Comparison of ENCODE assay signal across 8 mouse cellular contexts in genomic region chr6:87790779-87791480, GRCm38 (mm10). TPM values are rescaled to one million over a fixed set of nuclear protein-coding genes. Genes with fewer than 3 reads are reported as not detected.
DNase-seq lines count a peak whose midpoint lies in the region; ATAC-seq lines count a peak whose summit lies in the region.

No protein-coding gene starts in this region.

- peaks cover 30% of the 10 kb centered on the region for H3K36me3 ChIP-seq in heart, embryonic 13.5 days
- peaks cover 93% of the 10 kb centered on the region for H3K36me3 ChIP-seq in erythroblast, embryonic 14.5 days (ENCODE audit: control insufficient read depth)
- peaks cover 65% of the 10 kb centered on the region for H3K36me3 ChIP-seq in liver, embryonic 13.5 days
- peaks cover 4% of the 10 kb centered on the region for H3K36me3 ChIP-seq in splenic B cell, adult 2 months (ENCODE audit: control insufficient read depth, insufficient read depth, low read length, poor library complexity, severe bottlenecking)
- peaks cover 9% of the 10 kb centered on the region; the same call in 1 of the 2 replicates for H3K36me3 ChIP-seq in midbrain, embryonic 15.5 days (replicated peaks)
- peaks cover 36% of the 10 kb centered on the region for H3K36me3 ChIP-seq in hindbrain, embryonic 13.5 days
- peaks cover 20% of the 10 kb centered on the region for H3K36me3 ChIP-seq in forebrain, embryonic 14.5 days (ENCODE audit: control insufficient read depth, insufficient read depth, low read length)

- ATAC-seq in heart, embryonic 13.5 days (ENCODE audit: extremely low read depth, insufficient number of reproducible peaks, low FRiP score, low TSS enrichment) = peak; percentile 37; the same call in 1 of the 2 replicates
- ATAC-seq in liver, embryonic 13.5 days (ENCODE audit: low read depth) = peak; percentile 95
- no peak for ATAC-seq in midbrain, embryonic 15.5 days (replicated peaks)
- no peak for ATAC-seq in hindbrain, embryonic 13.5 days (ENCODE audit: low FRiP score)
- ATAC-seq in forebrain, embryonic 14.5 days = no peak

- WGBS in heart, embryonic 13.5 days = 52% methylated on average over 7 of the region's 7 CpGs
- WGBS in liver, embryonic 13.5 days (ENCODE audit: insufficient replicate concordance) = 21% methylated on average over 7 of the region's 7 CpGs
- 79% methylated on average over 7 of the region's 7 CpGs for WGBS in midbrain, embryonic 15.5 days
- 82% methylated on average over 7 of the region's 7 CpGs for WGBS in hindbrain, embryonic 13.5 days
- WGBS in forebrain, embryonic 14.5 days = 84% methylated on average over 7 of the region's 7 CpGs

- H3K4me1 ChIP-seq in heart, embryonic 13.5 days = peaks cover 32% of the 10 kb centered on the region
- H3K4me1 ChIP-seq in erythroblast, embryonic 14.5 days (ENCODE audit: control insufficient read depth) = peaks cover 89% of the 10 kb centered on the region
- H3K4me1 ChIP-seq in liver, embryonic 13.5 days (replicated peaks) = peaks cover 86% of the 10 kb centered on the region
- peaks cover 9% of the 10 kb centered on the region for H3K4me1 ChIP-seq in midbrain, embryonic 15.5 days
- peaks cover 11% of the 10 kb centered on the region for H3K4me1 ChIP-seq in hindbrain, embryonic 13.5 days (replicated peaks)
- peaks cover 8% of the 10 kb centered on the region for H3K4me1 ChIP-seq in forebrain, embryonic 14.5 days (ENCODE audit: control insufficient read depth, insufficient read depth, low read length)

- no peak overlapping the region for H3K27ac ChIP-seq in heart, embryonic 13.5 days (replicated peaks)
- peak overlapping the region; percentile 99 for H3K27ac ChIP-seq in liver, embryonic 13.5 days
- H3K27ac ChIP-seq in midbrain, embryonic 15.5 days = no peak overlapping the region
- H3K27ac ChIP-seq in hindbrain, embryonic 13.5 days = no peak overlapping the region
- H3K27ac ChIP-seq in forebrain, embryonic 14.5 days (ENCODE audit: low read depth, low read length) = no peak overlapping the region

- intact Hi-C loops in heart, postnatal 10 days (cut with DNase I) = no loop called here

- no peak overlapping the region for H3K9ac ChIP-seq in heart, embryonic 13.5 days
- H3K9ac ChIP-seq in liver, embryonic 13.5 days = peak overlapping the region; percentile 76
- no peak overlapping the region for H3K9ac ChIP-seq in midbrain, embryonic 15.5 days
- H3K9ac ChIP-seq in hindbrain, embryonic 13.5 days = no peak overlapping the region
- H3K9ac ChIP-seq in forebrain, embryonic 14.5 days (ENCODE audit: low read length) = no peak overlapping the region

- H3K4me3 ChIP-seq in heart, embryonic 13.5 days = no peak overlapping the region
- peak overlapping the region; percentile 48 for H3K4me3 ChIP-seq in erythroblast, embryonic 14.5 days (replicated peaks)
- peak overlapping the region; percentile 33 for H3K4me3 ChIP-seq in liver, embryonic 13.5 days (replicated peaks)
- H3K4me3 ChIP-seq in midbrain, embryonic 15.5 days = no peak overlapping the region
- no peak overlapping the region for H3K4me3 ChIP-seq in hindbrain, embryonic 13.5 days
- H3K4me3 ChIP-seq in forebrain, embryonic 14.5 days (ENCODE audit: low read depth, low read length) = no peak overlapping the region

- no peak for DNase-seq in heart, postnatal 10 days
- peak; percentile 94 for DNase-seq in liver, embryonic 13.5 days
- peak; percentile 32 for DNase-seq in splenic B cell, adult 2 months (ENCODE audit: low read depth, low spot score)
- no peak for DNase-seq in forebrain, embryonic 14.5 days (ENCODE audit: low spot score)

- H3K4me2 ChIP-seq in heart, embryonic 13.5 days = no peak overlapping the region
- H3K4me2 ChIP-seq in liver, embryonic 13.5 days = peak overlapping the region; percentile 66
- H3K4me2 ChIP-seq in midbrain, embryonic 15.5 days = no peak overlapping the region
- no peak overlapping the region for H3K4me2 ChIP-seq in hindbrain, embryonic 13.5 days
- no peak overlapping the region for H3K4me2 ChIP-seq in forebrain, embryonic 14.5 days (ENCODE audit: low read length)

- H3K27me3 ChIP-seq in heart, embryonic 13.5 days (replicated peaks) = no peaks in the 10 kb centered on the region
- H3K27me3 ChIP-seq in erythroblast, embryonic 14.5 days (ENCODE audit: control insufficient read depth) = no peaks in the 10 kb centered on the region
- H3K27me3 ChIP-seq in liver, embryonic 13.5 days = no peaks in the 10 kb centered on the region
- no peaks in the 10 kb centered on the region for H3K27me3 ChIP-seq in splenic B cell, adult 2 months (ENCODE audit: control insufficient read depth, insufficient read depth, low read length, poor library complexity, severe bottlenecking)
- no peaks in the 10 kb centered on the region for H3K27me3 ChIP-seq in midbrain, embryonic 15.5 days (replicated peaks)
- H3K27me3 ChIP-seq in hindbrain, embryonic 13.5 days = no peaks in the 10 kb centered on the region
- H3K27me3 ChIP-seq in forebrain, embryonic 14.5 days (replicated peaks; ENCODE audit: control insufficient read depth, insufficient read depth, low read length) = no peaks in the 10 kb centered on the region

- no peaks in the 10 kb centered on the region for H3K9me3 ChIP-seq in heart, embryonic 13.5 days
- H3K9me3 ChIP-seq in erythroblast, embryonic 14.5 days (ENCODE audit: control insufficient read depth, low read length) = no peaks in the 10 kb centered on the region
- H3K9me3 ChIP-seq in liver, embryonic 13.5 days (replicated peaks) = no peaks in the 10 kb centered on the region
- no peaks in the 10 kb centered on the region for H3K9me3 ChIP-seq in midbrain, embryonic 15.5 days
- H3K9me3 ChIP-seq in hindbrain, embryonic 13.5 days = no peaks in the 10 kb centered on the region
- H3K9me3 ChIP-seq in forebrain, embryonic 14.5 days (replicated peaks; ENCODE audit: control insufficient read depth, low read length) = no peaks in the 10 kb centered on the region

RNA-seq across cellular contexts. Expression of gene Gp9, which starts 13.1 kb away (rescaled TPM):
- 5.1 and 7.2 TPM in 2 replicates for polyA plus RNA-seq in heart, embryonic 13.5 days (2015; fragmentation: Nextera tagmentation; extraction: Ambion mirVana)
- 1 to 10 TPM in 1 of 2 experiments, under 1 TPM in 1; 0.72 to 1.3 TPM for total RNA-seq in heart, postnatal 10 days (2021)
- 8.1 and 8.8 TPM in 2 replicates for polyA plus RNA-seq in erythroblast, embryonic 14.5 days (2012)
- 32.7 and 35.6 TPM in 2 replicates for polyA plus RNA-seq in liver, embryonic 13.5 days (2015; fragmentation: Nextera tagmentation; extraction: Ambion mirVana)
- polyA plus RNA-seq in midbrain, embryonic 15.5 days (2015; fragmentation: Nextera tagmentation; extraction: Ambion mirVana) = 0.93 and 1.0 TPM in 2 replicates
- 1.1 and 1.5 TPM in 2 replicates for polyA plus RNA-seq in hindbrain, embryonic 13.5 days (2015; fragmentation: Nextera tagmentation; extraction: Ambion mirVana)
- polyA plus RNA-seq in forebrain, embryonic 14.5 days (2014; fragmentation: Nextera tagmentation; extraction: Ambion mirVana) = 0.47 and 0.94 TPM in 2 replicates

RNA-seq across cellular contexts. Expression of gene Rab43, which starts 21.0 kb away (rescaled TPM):
- 6.6 and 7.5 TPM in 2 replicates for polyA plus RNA-seq in heart, embryonic 13.5 days (2015; fragmentation: Nextera tagmentation; extraction: Ambion mirVana)
- 10 to 100 TPM; 16.9 to 26.4 TPM for total RNA-seq in heart, postnatal 10 days (2021)
- polyA plus RNA-seq in erythroblast, embryonic 14.5 days (2012) = 22.8 and 70.9 TPM in 2 replicates
- polyA plus RNA-seq in liver, embryonic 13.5 days (2015; fragmentation: Nextera tagmentation; extraction: Ambion mirVana) = 20.6 and 24.1 TPM in 2 replicates
- 10.2 and 12.6 TPM in 2 replicates for polyA plus RNA-seq in midbrain, embryonic 15.5 days (2015; fragmentation: Nextera tagmentation; extraction: Ambion mirVana)
- polyA plus RNA-seq in hindbrain, embryonic 13.5 days (2015; fragmentation: Nextera tagmentation; extraction: Ambion mirVana) = 9.3 and 9.6 TPM in 2 replicates
- polyA plus RNA-seq in forebrain, embryonic 14.5 days (2014; fragmentation: Nextera tagmentation; extraction: Ambion mirVana) = 3.8 and 4.9 TPM in 2 replicates

RNA-seq across cellular contexts. Expression of gene Gm45140, which starts 44.7 kb away (rescaled TPM):
- 2.1 TPM in 2 replicates for polyA plus RNA-seq in heart, embryonic 13.5 days (2015; fragmentation: Nextera tagmentation; extraction: Ambion mirVana)
- total RNA-seq in heart, postnatal 10 days (2021) = 1 to 10 TPM; 1.6 to 2.9 TPM
- 1.4 and 1.8 TPM in 2 replicates for polyA plus RNA-seq in erythroblast, embryonic 14.5 days (2012)
- polyA plus RNA-seq in liver, embryonic 13.5 days (2015; fragmentation: Nextera tagmentation; extraction: Ambion mirVana) = 3.5 and 5.8 TPM in 2 replicates
- 2.9 and 3.0 TPM in 2 replicates for polyA plus RNA-seq in midbrain, embryonic 15.5 days (2015; fragmentation: Nextera tagmentation; extraction: Ambion mirVana)
- polyA plus RNA-seq in hindbrain, embryonic 13.5 days (2015; fragmentation: Nextera tagmentation; extraction: Ambion mirVana) = 2.0 and 2.8 TPM in 2 replicates
- polyA plus RNA-seq in forebrain, embryonic 14.5 days (2014; fragmentation: Nextera tagmentation; extraction: Ambion mirVana) = 1.2 and 2.4 TPM in 2 replicates

RNA-seq across cellular contexts. Expression of gene Isy1, which starts 47.7 kb away (rescaled TPM):
- polyA plus RNA-seq in heart, embryonic 13.5 days (2015; fragmentation: Nextera tagmentation; extraction: Ambion mirVana) = 22.1 and 25.4 TPM in 2 replicates
- 10 to 100 TPM; 22.2 to 26.2 TPM for total RNA-seq in heart, postnatal 10 days (2021)
- 2.4 and 2.6 TPM in 2 replicates for polyA plus RNA-seq in erythroblast, embryonic 14.5 days (2012)
- polyA plus RNA-seq in liver, embryonic 13.5 days (2015; fragmentation: Nextera tagmentation; extraction: Ambion mirVana) = 51.5 and 63.6 TPM in 2 replicates
- polyA plus RNA-seq in midbrain, embryonic 15.5 days (2015; fragmentation: Nextera tagmentation; extraction: Ambion mirVana) = 19.3 and 20.9 TPM in 2 replicates
- polyA plus RNA-seq in hindbrain, embryonic 13.5 days (2015; fragmentation: Nextera tagmentation; extraction: Ambion mirVana) = 25.7 and 33.3 TPM in 2 replicates
- polyA plus RNA-seq in forebrain, embryonic 14.5 days (2014; fragmentation: Nextera tagmentation; extraction: Ambion mirVana) = 34.1 and 37.8 TPM in 2 replicates

RNA-seq across cellular contexts. Expression of gene Cnbp, which starts 60.0 kb away (rescaled TPM):
- 722 and 777 TPM in 2 replicates for polyA plus RNA-seq in heart, embryonic 13.5 days (2015; fragmentation: Nextera tagmentation; extraction: Ambion mirVana)
- total RNA-seq in heart, postnatal 10 days (2021) = 100 to 1,000 TPM; 308 to 311 TPM
- polyA plus RNA-seq in erythroblast, embryonic 14.5 days (2012) = 6.3 and 7.3 TPM in 2 replicates
- polyA plus RNA-seq in liver, embryonic 13.5 days (2015; fragmentation: Nextera tagmentation; extraction: Ambion mirVana) = 786 and 880 TPM in 2 replicates
- polyA plus RNA-seq in midbrain, embryonic 15.5 days (2015; fragmentation: Nextera tagmentation; extraction: Ambion mirVana) = 467 and 483 TPM in 2 replicates
- polyA plus RNA-seq in hindbrain, embryonic 13.5 days (2015; fragmentation: Nextera tagmentation; extraction: Ambion mirVana) = 599 and 604 TPM in 2 replicates
- 808 and 818 TPM in 2 replicates for polyA plus RNA-seq in forebrain, embryonic 14.5 days (2014; fragmentation: Nextera tagmentation; extraction: Ambion mirVana)

Comparison
In these comparisons a context has a peak if more than half of its experiments do, and no peak if none do; other contexts are left out.
1. ATAC-seq: peak in heart, embryonic 13.5 days (single experiment) and liver, embryonic 13.5 days (single experiment); none in midbrain, embryonic 15.5 days (single experiment), hindbrain, embryonic 13.5 days (single experiment) and forebrain, embryonic 14.5 days (single experiment).
2. H3K4me3 ChIP-seq: peak in erythroblast, embryonic 14.5 days (single experiment) and liver, embryonic 13.5 days (single experiment); none in heart, embryonic 13.5 days (single experiment), midbrain, embryonic 15.5 days (single experiment), hindbrain, embryonic 13.5 days (single experiment) and forebrain, embryonic 14.5 days (single experiment).
3. DNase-seq: peak in liver, embryonic 13.5 days (single experiment) and splenic B cell, adult 2 months (single experiment); none in heart, postnatal 10 days (0 of 2) and forebrain, embryonic 14.5 days (single experiment).